Mouse (Mus musculus) MEL (cell line): ENCODE results near the gene Cnst. TPM values are rescaled to one million over a fixed set of nuclear protein-coding genes. Genes with fewer than 3 reads are reported as not detected.

Experiments used
- DNase-seq: peaks from one replicate; pipeline ENCODE4 v3.0.0; 2011; ENCODE audit warnings: low read depth, low spot score
- H3K27ac ChIP-seq: 2 replicates; pipeline ENCODE4 v1.5.1; 2012; ENCODE audit warnings: low read depth, mild to moderate bottlenecking, control low read depth, low read length, moderate library complexity; ENCODE audit not compliant: control insufficient read depth
- H3K27me3 ChIP-seq, 2 experiments: fragments of 150-350 bp in 1 of 2; sonication (generic) in 1 of 2; 2 replicates each; pipeline ENCODE4 v1.6.1; 2012; ENCODE audit warnings: low read length in 2 of 2, mild to moderate bottlenecking in 2 of 2, improper control_type of control experiment in 1 of 2, moderate library complexity in 1 of 2; ENCODE audit not compliant: insufficient read depth in 2 of 2, control insufficient read depth in 1 of 2
- H3K36me3 ChIP-seq, 2 experiments: 2 replicates each; pipeline ENCODE4 v1.6.1; 2012 to 2014; ENCODE audit warnings: low read length in 2 of 2, improper control_type of control experiment in 1 of 2, inconsistent platforms in 1 of 2, mild to moderate bottlenecking in 1 of 2; ENCODE audit not compliant: insufficient read depth in 2 of 2, control insufficient read depth in 1 of 2
- H3K4me1 ChIP-seq, 2 experiments: fragments of 150-350 bp in 1 of 2; sonication (generic) in 1 of 2; 2 replicates each; pipeline ENCODE4 v1.6.1; 2012; ENCODE audit warnings: low read length in 2 of 2, improper control_type of control experiment in 1 of 2, mild to moderate bottlenecking in 1 of 2; ENCODE audit not compliant: insufficient read depth in 2 of 2, control insufficient read depth in 1 of 2
- H3K4me3 ChIP-seq, 2 experiments: fragments of 150-350 bp in 1 of 2; sonication (generic) in 1 of 2; 2 replicates each; pipeline ENCODE4 v1.5.1; 2012; ENCODE audit warnings: low read depth in 2 of 2, low read length in 2 of 2, mild to moderate bottlenecking in 2 of 2, moderate library complexity in 2 of 2, control low read depth in 1 of 2, improper control_type of control experiment in 1 of 2; ENCODE audit not compliant: control insufficient read depth in 1 of 2, insufficient read depth in 1 of 2
- H3K79me2 ChIP-seq: 2 replicates; pipeline ENCODE4 v1.6.1; 2012; ENCODE audit warnings: mild to moderate bottlenecking, low read length, moderate library complexity; ENCODE audit not compliant: control insufficient read depth, poor library complexity, insufficient read depth
- H3K9ac ChIP-seq: 2 replicates; pipeline ENCODE4 v1.6.1; 2012; ENCODE audit warnings: low read depth, mild to moderate bottlenecking, control low read depth, low read length, moderate library complexity; ENCODE audit not compliant: control insufficient read depth, poor library complexity, severe bottlenecking
- H3K9me3 ChIP-seq: fragments of 150-350 bp; sonication (generic); replicated peaks from 2 replicates; pipeline ENCODE4 v1.6.1; 2012; ENCODE audit warnings: mild to moderate bottlenecking, low read length, improper control_type of control experiment, moderate library complexity; ENCODE audit not compliant: insufficient read depth
- BHLHE40 ChIP-seq: IDR thresholded peaks from 2 replicates; pipeline ENCODE4 v1.6.1; 2012; ENCODE audit warnings: low read depth, mild to moderate bottlenecking, inconsistent platforms, low read length, improper control_type of control experiment, borderline replicate concordance
- E2F4 ChIP-seq: IDR thresholded peaks from 2 replicates; pipeline ENCODE4 v1.6.1; 2011; ENCODE audit warnings: low read depth, low read length, improper control_type of control experiment, borderline replicate concordance
- ELF1 ChIP-seq: IDR thresholded peaks from 2 replicates; pipeline ENCODE4 v1.6.1; 2014; ENCODE audit warnings: low read depth, mild to moderate bottlenecking, inconsistent platforms, low read length, improper control_type of control experiment, moderate library complexity
- EP300 ChIP-seq, 2 experiments: IDR thresholded peaks; 2 replicates each; pipeline ENCODE4 v1.6.1; 2011; ENCODE audit warnings: improper control_type of control experiment in 2 of 2, low read length in 2 of 2, low read depth in 1 of 2, mild to moderate bottlenecking in 1 of 2
- ETS1 ChIP-seq: IDR thresholded peaks from 2 replicates; pipeline ENCODE4 v1.6.1; 2012; ENCODE audit warnings: low read depth, mild to moderate bottlenecking, inconsistent platforms, low read length, improper control_type of control experiment, moderate library complexity
- GATA1 ChIP-seq: IDR thresholded peaks from 2 replicates; pipeline ENCODE4 v1.6.1; 2011; ENCODE audit warnings: low read depth, low read length, improper control_type of control experiment
- HCFC1 ChIP-seq: IDR thresholded peaks from 2 replicates; pipeline ENCODE4 v1.6.1; 2012; ENCODE audit warnings: low read depth, mild to moderate bottlenecking, inconsistent platforms, low read length, improper control_type of control experiment, moderate library complexity
- MAZ ChIP-seq: IDR thresholded peaks from 2 replicates; pipeline ENCODE4 v1.6.1; 2012; ENCODE audit warnings: low read depth, mild to moderate bottlenecking, inconsistent platforms, low read length, improper control_type of control experiment
- MXI1 ChIP-seq: IDR thresholded peaks from 2 replicates; pipeline ENCODE4 v1.6.1; 2011; ENCODE audit warnings: mild to moderate bottlenecking, low read depth, low read length, improper control_type of control experiment
- NELFE ChIP-seq: IDR thresholded peaks from 2 replicates; pipeline ENCODE4 v1.6.1; 2011; ENCODE audit warnings: low read depth, low read length, improper control_type of control experiment
- POLR2A ChIP-seq, 2 experiments: IDR thresholded peaks; 2 replicates each; pipeline ENCODE4 v1.6.1; 2011 to 2012; ENCODE audit warnings: low read length in 2 of 2, mild to moderate bottlenecking in 2 of 2, control low read depth in 1 of 2, improper control_type of control experiment in 1 of 2, low read depth in 1 of 2, moderate library complexity in 1 of 2; ENCODE audit not compliant: control insufficient read depth in 1 of 2, insufficient read depth in 1 of 2, poor library complexity in 1 of 2
- RAD21 ChIP-seq: IDR thresholded peaks from 2 replicates; pipeline ENCODE4 v1.6.1; 2011; ENCODE audit warnings: mild to moderate bottlenecking, low read depth, low read length, improper control_type of control experiment
- RCOR1 ChIP-seq: IDR thresholded peaks from 2 replicates; pipeline ENCODE4 v1.6.1; 2012; ENCODE audit warnings: low read depth, mild to moderate bottlenecking, inconsistent platforms, low read length, improper control_type of control experiment
- SIN3A ChIP-seq: IDR thresholded peaks from 2 replicates; pipeline ENCODE4 v1.6.1; 2012; ENCODE audit warnings: low read length, improper control_type of control experiment, inconsistent platforms
- SMC3 ChIP-seq: IDR thresholded peaks from 2 replicates; pipeline ENCODE4 v1.6.1; 2011; ENCODE audit warnings: low read depth, low read length, improper control_type of control experiment
- TAL1 ChIP-seq: IDR thresholded peaks from 2 replicates; pipeline ENCODE4 v1.6.1; 2012; ENCODE audit warnings: mild to moderate bottlenecking, inconsistent platforms, low read length, moderate library complexity, mixed read lengths
- TBP ChIP-seq: IDR thresholded peaks from 2 replicates; pipeline ENCODE4 v1.8.0; 2011; ENCODE audit warnings: low read depth, low read length, improper control_type of control experiment
- TCF12 ChIP-seq: IDR thresholded peaks from 2 replicates; pipeline ENCODE4 v1.6.1; 2014; ENCODE audit warnings: low read depth, mild to moderate bottlenecking, inconsistent platforms, low read length, improper control_type of control experiment, moderate library complexity
- ZC3H11A ChIP-seq: IDR thresholded peaks from 2 replicates; pipeline ENCODE4 v1.6.1; 2012; ENCODE audit warnings: low read depth, mild to moderate bottlenecking, inconsistent platforms, low read length, improper control_type of control experiment
- ZNF384 ChIP-seq: IDR thresholded peaks from 2 replicates; pipeline ENCODE4 v1.6.1; 2012; ENCODE audit warnings: low read depth, mild to moderate bottlenecking, inconsistent platforms, low read length, improper control_type of control experiment
- polyA plus RNA-seq, 2 experiments: library from polyadenylated mRNA; stranded (reverse) in 1 of 2; unstranded in 1 of 2; fragments of >175 nt in 1 of 2; fragments of >200 nt in 1 of 2; gene quantifications; 2 replicates each; pipeline versions ENCODE4 v1.2.1 to v1.2.4; 2012; ENCODE audit warnings: low replicate concordance in 2 of 2, low read depth in 1 of 2; ENCODE audit not compliant: insufficient read length in 2 of 2, insufficient read depth in 1 of 2, missing spikeins in 1 of 2
- total RNA-seq: library from RNA; depleted of rRNA; stranded (reverse); fragments of 300-350 nt; gene quantifications from 2 replicates; pipeline ENCODE4 v1.2.3, GENCODE M21; 2012

Gene Cnst
- total and polyA plus RNA-seq, 3 experiments = 10.4 to 12.1 TPM; not detected in 1

GRCm38 (mm10) chr1:179649324-179649723 lies 103.2 kb downstream of the Cnst start:
- Histone ChIP-seq H3K4me1 (peaks cover 0 to 27% of the 10 kb centered on the region in 2 experiments; a peak in 2 of 4 replicates), H3K79me2 (no peaks in the 10 kb centered on the region), H3K27ac (peak overlapping the region; percentile 84), H3K9me3 (no peaks in the 10 kb centered on the region), H3K27me3 (no peaks in the 10 kb centered on the region), H3K4me3 (peak overlapping the region; percentile 27 to 29; a peak in 3 of 4 replicates), H3K9ac (no peak overlapping the region), H3K36me3 (peaks cover 0 to 5% of the 10 kb centered on the region in 2 experiments; a peak in 2 of 4 replicates)
- TF ChIP-seq E2F4 (no peak), GATA1 (peak; percentile 91), SMC3 (no peak), TBP (peak; percentile 76), SIN3A (peak; percentile 12; the same call in 1 of the 2 replicates), ETS1 (peak; percentile 79), TAL1 (peak; percentile 78), MXI1 (no peak), TCF12 (peak; percentile 94), RCOR1 (peak; percentile 97), BHLHE40 (peak; percentile 66), ZNF384 (no peak; the same call in 1 of the 2 replicates), ZC3H11A (no peak), EP300 (IDR thresholded peaks at IDR 0.05; ENCODE audit: low read depth in 1 of 2, low read length in 2 of 2) (peak; percentile 76 to 91)
- DNase-seq = peak; percentile 77

GRCm38 (mm10) chr1:179650284-179650683 lies 104.1 kb downstream of the Cnst start:
- peaks cover 0 to 22% of the 10 kb centered on the region in 2 experiments; a peak in 2 of 4 replicates for H3K4me1 ChIP-seq
- H3K79me2 ChIP-seq = no peaks in the 10 kb centered on the region

More at GRCm38 (mm10) chr1:179650284-179650683, 104.1 kb downstream of the Cnst start:
- no peaks in the 10 kb centered on the region for H3K27me3 ChIP-seq
- peak overlapping the region; percentile 27 to 60 for H3K4me3 ChIP-seq
- peaks cover 0 to 5% of the 10 kb centered on the region in 2 experiments; a peak in 2 of 4 replicates for H3K36me3 ChIP-seq
- peak overlapping the region; percentile 84 for H3K27ac ChIP-seq
- H3K9ac ChIP-seq = peak overlapping the region; percentile 60
- H3K9me3 ChIP-seq = no peaks in the 10 kb centered on the region
- DNase-seq = peak; percentile 89
- TF ChIP-seq RCOR1 (0 out of 2 replicates have a peak, but pooled peaks have one; percentile 31), POLR2A (IDR thresholded peaks at IDR 0.05; ENCODE audit: control insufficient read depth in 1 of 2, insufficient read depth in 1 of 2, low read depth in 1 of 2, low read length in 2 of 2, poor library complexity in 1 of 2) (peak in 1 of 2 experiments; percentile 75; a peak in 2 of 4 replicates), TBP (peak; percentile 69; the same call in 1 of the 2 replicates), SMC3 (no peak), ETS1 (0 out of 2 replicates have a peak, but pooled peaks have one; percentile 5), HCFC1 (peak; percentile 70), GATA1 (peak; percentile 72), EP300 (IDR thresholded peaks at IDR 0.05; ENCODE audit: low read depth in 1 of 2, low read length in 2 of 2) (peak in 1 of 2 experiments; percentile 61; a peak in 2 of 4 replicates), TAL1 (peak; percentile 71), ZC3H11A (no peak), RAD21 (no peak), ELF1 (peak; percentile 67), MAZ (peak; percentile 16; the same call in 1 of the 2 replicates), SIN3A (peak; percentile 50), TCF12 (peak; percentile 60), E2F4 (no peak), NELFE (peak; percentile 54; the same call in 1 of the 2 replicates)
